Mouse (Mus musculus) myocyte (in vitro differentiated cells): ENCODE measurements around the gene Nlgn3.

Experiments
- POLR2A ChIP-seq: IDR thresholded peaks from one replicate; pipeline ENCODE4 v1.6.1; 2011; ENCODE audit warnings: low read depth, mild to moderate bottlenecking, control low read depth, moderate library complexity; ENCODE audit not compliant: insufficient read length
- POLR2AphosphoS2 ChIP-seq: IDR thresholded peaks from one replicate; pipeline ENCODE4 v1.6.1; 2011; ENCODE audit warnings: low read depth, control low read depth; ENCODE audit not compliant: insufficient read length
- REST ChIP-seq: IDR thresholded peaks from one replicate; pipeline ENCODE4 v1.6.1; 2011; ENCODE audit warnings: mild to moderate bottlenecking, control low read depth, moderate library complexity; ENCODE audit not compliant: insufficient read depth, insufficient read length
- SRF ChIP-seq: IDR thresholded peaks from one replicate; pipeline ENCODE4 v1.6.1; 2011; ENCODE audit warnings: low read depth; ENCODE audit not compliant: control insufficient read depth, insufficient read length
- USF1 ChIP-seq: IDR thresholded peaks from one replicate; pipeline ENCODE4 v1.6.1; 2011; ENCODE audit warnings: low read depth, mild to moderate bottlenecking, control low read depth, moderate library complexity

GRCm38 (mm10) chrX:101285953-101286670 is 12.9 kb upstream of the Nlgn3 start:
- TF ChIP-seq SRF: no peak
- no peak for TF ChIP-seq POLR2AphosphoS2
- TF ChIP-seq USF1: no peak
- TF ChIP-seq REST: no peak
- no peak for TF ChIP-seq POLR2A
